Mouse (Mus musculus) hematopoietic stem cell, adult 5-6 weeks (primary cell): ENCODE data around the gene 9430097D07Rik. TPM values are rescaled to one million over a fixed set of nuclear protein-coding genes. Genes with fewer than 3 reads are reported as not detected.

Experiments used
- ATAC-seq, 2 experiments: fragments of 125-278 bp in 1 of 2; replicated peaks in 1 of 2; 2 replicates each; pipeline ENCODE4 v1.8.0; 2016 to 2017; ENCODE audit warnings: inconsistent platforms in 2 of 2, mild to moderate bottlenecking in 2 of 2, moderate number of reproducible peaks in 2 of 2, low read depth in 1 of 2, moderate TSS enrichment in 1 of 2; ENCODE audit not compliant: low FRiP score in 2 of 2, poor library complexity in 2 of 2, severe bottlenecking in 2 of 2, insufficient read depth in 1 of 2, low TSS enrichment in 1 of 2
- total RNA-seq: library from RNA; stranded (forward); fragments of 172-1452, 232-1000 nt; gene quantifications from 2 replicates; pipeline ENCODE4 v1.2.3, GENCODE M21; 2017

9430097D07Rik gene
- total RNA-seq, 1 experiment from 2014 or later, result not detected

DNA sequence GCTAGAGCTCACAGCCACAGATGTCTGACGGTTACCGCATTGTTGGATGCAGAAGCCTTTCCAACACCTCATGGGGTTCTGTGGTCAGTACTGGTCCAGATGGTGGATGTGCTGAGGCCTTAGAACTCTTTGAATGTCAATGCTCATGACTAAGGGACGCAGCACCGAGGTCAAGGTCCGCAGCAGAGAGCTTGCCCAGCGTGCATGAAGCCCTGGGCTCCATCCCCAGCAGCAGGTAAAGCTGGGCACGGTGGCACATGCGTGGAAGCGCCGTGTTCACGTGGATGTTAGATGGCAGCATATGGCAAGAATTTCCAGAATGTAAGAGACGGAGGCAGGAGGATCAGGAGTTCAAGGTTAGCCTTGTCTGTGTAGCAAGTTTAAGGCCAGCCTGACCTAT lies 49.7 kb downstream of the 9430097D07Rik start:
- ATAC-seq, result no peak

DNA sequence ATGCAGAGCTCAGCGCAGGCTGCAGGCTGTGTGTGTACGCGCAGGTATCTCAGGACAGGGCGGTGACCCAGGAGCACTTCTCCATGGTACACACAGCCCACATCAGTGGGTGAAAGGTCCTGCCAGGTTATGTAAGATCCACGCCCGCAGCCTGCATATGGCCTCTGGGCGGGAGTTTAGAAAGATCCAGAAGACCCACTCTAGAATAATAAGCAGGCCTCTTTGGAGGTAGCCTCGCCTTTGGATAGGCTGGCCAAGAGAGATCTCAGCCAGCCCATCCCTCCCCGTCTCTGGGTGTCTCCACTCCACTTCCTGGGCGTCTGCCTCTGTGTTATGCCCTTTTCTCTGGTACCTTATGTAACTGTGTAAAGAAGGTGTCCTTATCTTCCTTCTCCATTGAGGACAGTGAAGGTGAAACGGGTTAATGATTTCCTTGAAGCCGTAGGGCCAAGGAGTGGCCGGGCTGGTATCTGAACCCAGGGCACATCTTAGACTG lies 50.9 kb downstream of the 9430097D07Rik start:
- ATAC-seq, result no peak

Other genes with a start within 250 kb of the 9430097D07Rik start
- gene Ciz1, start 223.4 kb downstream of the 9430097D07Rik start, total RNA-seq, result 76.7 and 78.2 TPM in 2 replicates
- gene Dnm1, start 222.3 kb downstream of the 9430097D07Rik start, total RNA-seq, result not detected in 2 replicates
- 2.5 and 6.8 TPM in 2 replicates for gene 1110008P14Rik, start 193.7 kb downstream of the 9430097D07Rik start, total RNA-seq
- 91.4 and 276 TPM in 2 replicates for gene Lcn2, start 187.4 kb downstream of the 9430097D07Rik start, total RNA-seq
- gene Ptges2, start 179.8 kb downstream of the 9430097D07Rik start, total RNA-seq, result 3.5 and 8.7 TPM in 2 replicates
- gene Naif1, start 125.2 kb downstream of the 9430097D07Rik start, total RNA-seq, result 2.4 and 3.8 TPM in 2 replicates
- gene Slc25a25, start 124.2 kb downstream of the 9430097D07Rik start, total RNA-seq, result 10.8 and 22.3 TPM in 2 replicates
- gene Fam102a, start 40.4 kb downstream of the 9430097D07Rik start, total RNA-seq, result 10.0 and 11.6 TPM in 2 replicates
- gene Dpm2, start 4.8 kb downstream of the 9430097D07Rik start, total RNA-seq, result 35.6 and 43.0 TPM in 2 replicates
- gene Pip5kl1, start 887 bp downstream of the 9430097D07Rik start, total RNA-seq, result not detected in 2 replicates
- gene St6galnac4, start 11.4 kb upstream of the 9430097D07Rik start, total RNA-seq, result 17.5 and 26.0 TPM in 2 replicates
- gene St6galnac6, start 24.0 kb upstream of the 9430097D07Rik start, total RNA-seq, result 13.3 TPM in 2 replicates
- 13.1 and 15.8 TPM in 2 replicates for gene Ak1, start 46.1 kb upstream of the 9430097D07Rik start, total RNA-seq
- gene Eng, start 70.9 kb upstream of the 9430097D07Rik start, total RNA-seq, result 20.9 and 23.6 TPM in 2 replicates
- gene Fpgs, start 128.5 kb upstream of the 9430097D07Rik start, total RNA-seq, result 20.6 and 27.0 TPM in 2 replicates
- gene Cdk9, start 137.4 kb upstream of the 9430097D07Rik start, total RNA-seq, result 68.8 and 74.9 TPM in 2 replicates
- gene Sh2d3c, start 145.4 kb upstream of the 9430097D07Rik start, total RNA-seq, result 10.4 and 17.9 TPM in 2 replicates
- not detected in 2 replicates for gene 6330409D20Rik, start 165.3 kb upstream of the 9430097D07Rik start, total RNA-seq
- 17.8 and 23.3 TPM in 2 replicates for gene Tor2a, start 181.6 kb upstream of the 9430097D07Rik start, total RNA-seq
- not detected in 2 replicates for gene Ttc16, start 199.9 kb upstream of the 9430097D07Rik start, total RNA-seq
- gene Ptrh1, start 200.1 kb upstream of the 9430097D07Rik start, total RNA-seq, result 1.5 and 2.8 TPM in 2 replicates
- not detected in 2 replicates for gene Cfap157, start 208.7 kb upstream of the 9430097D07Rik start, total RNA-seq